Mouse (Mus musculus): Measurements from ENCODE around the gene Olfr13.
"Not testable (repeated sequence)": the region's sequence is repeated elsewhere in the genome, so short reads cannot be mapped to it uniquely, and the experiment has no call there.

Gene Olfr13

DNA sequence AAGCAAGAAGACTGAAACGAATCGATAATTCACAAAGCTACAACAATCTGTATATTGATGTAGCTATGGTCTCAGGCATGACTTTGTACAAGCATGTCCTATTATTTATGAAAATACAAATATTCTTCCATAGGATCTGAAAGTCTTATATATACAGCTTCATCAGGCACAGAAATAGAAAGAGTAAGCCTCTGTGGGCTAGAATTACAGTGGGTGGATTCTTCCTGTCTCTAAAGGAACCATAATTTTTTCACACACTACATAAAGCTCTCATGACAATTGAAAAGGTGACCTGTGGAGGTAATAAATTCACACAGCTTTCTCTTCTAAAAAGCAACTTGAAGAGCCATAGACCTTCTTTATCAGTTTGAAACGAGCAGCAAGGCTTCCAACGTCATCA lies at the start of gene Olfr13:
Olfr13 (plus strand) TSS at position 301 of the 400 bp plus-strand sequence.
- DNase-seq = no peak

DNA sequence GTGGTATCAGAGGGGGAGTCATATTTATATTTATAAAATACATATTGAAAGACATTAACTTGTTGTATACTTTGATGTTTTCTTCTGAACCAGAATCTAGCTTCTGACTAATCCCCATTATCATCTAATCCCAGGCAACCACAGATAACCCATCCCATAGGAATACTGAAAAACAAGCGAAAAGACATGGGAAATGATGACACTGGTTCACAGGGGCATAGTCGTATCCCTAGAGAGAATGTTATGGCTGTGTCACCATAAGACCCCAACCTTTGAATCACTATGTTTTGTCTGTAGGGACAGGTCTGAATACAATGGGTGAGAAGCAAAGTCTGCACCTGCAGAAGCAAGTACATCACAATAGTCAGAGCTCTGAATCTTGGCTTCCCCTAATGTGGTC lies 25.7 kb upstream of the Olfr13 start, which contains the start of gene Olfr237-ps1:
Olfr237-ps1 (plus strand) TSS at position 301 of the 400 bp plus-strand sequence.
- DNase-seq = not testable (repeated sequence)

DNA sequence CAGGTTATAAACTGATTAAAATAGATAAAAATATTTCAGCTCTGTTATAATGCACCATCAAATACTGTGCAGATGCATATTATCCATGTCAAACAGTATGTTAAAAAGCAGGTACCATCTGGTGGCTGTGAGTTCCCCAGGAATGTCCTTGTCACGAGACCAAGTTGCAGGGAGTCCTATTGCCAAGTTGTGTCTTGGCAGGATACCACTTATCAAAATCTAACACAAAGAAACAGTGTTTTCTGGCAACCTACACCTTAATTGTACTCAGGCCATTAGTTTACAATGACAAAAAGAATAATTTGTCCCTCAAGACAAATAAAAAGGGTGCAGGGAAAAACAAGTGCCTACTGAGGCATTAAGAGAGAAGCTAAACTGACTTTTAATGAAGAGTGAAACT lies 12.4 kb upstream of the Olfr13 start:
- DNase-seq = no peak

DNA sequence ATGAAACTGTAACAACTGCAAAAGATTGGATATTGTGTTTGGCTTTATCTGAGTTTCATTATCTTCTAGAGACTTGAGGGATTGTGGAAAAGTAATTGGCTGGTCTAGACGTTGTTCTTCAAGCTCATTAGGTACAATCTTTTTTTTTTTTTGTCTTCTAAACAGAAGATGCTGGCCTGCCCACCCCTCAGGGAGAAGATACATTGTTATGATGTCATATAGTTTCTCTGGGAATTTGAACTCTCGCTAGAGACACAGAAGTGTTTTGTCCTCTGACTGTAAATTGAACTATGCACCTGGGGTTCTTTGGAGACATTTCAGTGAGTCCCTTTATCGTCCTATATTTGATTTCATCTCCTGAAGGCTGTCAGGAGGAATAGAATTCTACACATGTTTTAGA lies 9.0 kb upstream of the Olfr13 start, which contains the start of gene Olfr437:
Olfr437 (plus strand) TSS at position 301 of the 400 bp plus-strand sequence.
- DNase-seq = no peak

DNA sequence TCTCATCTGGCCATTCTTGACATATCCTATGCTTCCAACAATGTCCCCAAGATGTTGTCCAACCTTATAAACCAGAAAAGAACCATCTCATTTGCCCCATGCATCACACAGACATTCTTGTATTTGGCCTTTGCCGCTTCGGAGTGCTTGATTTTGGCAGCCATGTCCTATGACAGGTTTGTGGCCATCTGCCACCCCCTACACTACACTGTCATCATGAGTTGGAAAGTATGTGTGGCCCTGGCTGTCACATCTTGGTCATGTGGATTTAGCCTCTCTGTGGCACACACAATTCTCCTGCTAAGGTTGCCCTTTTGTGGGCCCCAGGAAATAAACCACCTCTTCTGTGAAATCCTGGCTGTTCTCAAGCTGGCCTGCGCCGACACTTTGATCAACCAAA lies 4.7 kb upstream of the Olfr13 start:
- DNase-seq = no peak

DNA sequence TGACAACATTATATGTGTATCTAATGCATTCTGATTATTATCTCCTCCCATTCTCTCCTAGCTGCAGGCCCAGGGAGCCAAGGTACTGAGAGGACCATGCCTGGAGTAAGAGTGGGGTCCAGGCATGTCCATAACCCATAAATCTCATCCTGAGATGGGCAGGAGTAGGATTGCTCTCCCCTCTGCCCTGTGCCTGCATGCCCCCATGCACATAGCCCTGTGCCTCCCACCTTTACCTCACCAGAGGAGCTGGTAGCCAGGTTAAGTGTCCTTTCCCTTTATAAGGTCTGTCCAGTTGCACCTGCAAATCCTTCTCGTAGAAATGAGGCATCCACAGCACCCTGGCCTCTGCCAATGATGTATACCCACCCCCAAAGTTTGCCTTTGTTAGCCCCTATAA lies 6.2 kb downstream of the Olfr13 start:
- no peak for DNase-seq

DNA sequence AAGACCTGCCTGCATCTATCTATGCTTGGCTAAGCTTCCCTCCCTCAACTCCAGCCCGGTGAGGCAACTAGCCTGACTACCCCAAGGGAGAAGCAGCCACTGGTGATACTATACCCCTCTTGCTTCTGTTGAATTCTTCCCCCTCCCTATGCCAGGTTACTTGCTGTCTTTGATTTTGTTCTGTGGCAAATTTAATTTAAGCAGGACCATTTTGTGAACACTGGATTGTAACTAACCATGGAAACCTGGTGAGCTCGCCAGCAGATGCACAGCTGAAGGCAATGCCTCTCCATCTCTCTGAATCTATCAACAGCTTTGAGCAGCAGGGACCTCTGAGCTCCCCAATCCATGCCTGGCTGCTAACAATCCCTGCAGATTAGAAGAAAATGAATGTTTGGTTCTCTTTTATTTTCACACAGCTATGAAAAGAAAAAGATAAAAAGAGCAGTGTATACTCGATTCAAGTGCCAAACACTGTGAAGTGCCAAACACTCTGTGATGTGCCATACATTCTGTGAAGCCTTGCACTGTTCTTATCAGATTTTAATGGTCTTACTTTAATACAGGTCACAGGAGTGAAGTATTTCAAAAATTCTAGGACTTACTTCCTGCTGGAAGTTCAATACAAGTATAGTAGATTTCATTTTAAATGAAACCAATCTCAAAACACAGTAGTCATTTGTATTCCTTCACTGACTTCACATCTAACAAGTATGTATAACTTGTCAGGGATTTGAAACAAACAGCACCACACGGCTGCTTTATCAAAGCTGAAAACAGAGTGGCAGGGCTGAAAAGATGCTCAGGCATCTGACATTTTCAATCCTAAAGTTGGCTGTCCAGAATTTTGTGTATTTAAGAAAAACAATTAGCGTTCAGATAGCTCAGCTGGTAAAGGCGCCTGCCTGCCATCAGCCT lies 6.9 kb downstream of the Olfr13 start:
- DNase-seq = no peak

DNA sequence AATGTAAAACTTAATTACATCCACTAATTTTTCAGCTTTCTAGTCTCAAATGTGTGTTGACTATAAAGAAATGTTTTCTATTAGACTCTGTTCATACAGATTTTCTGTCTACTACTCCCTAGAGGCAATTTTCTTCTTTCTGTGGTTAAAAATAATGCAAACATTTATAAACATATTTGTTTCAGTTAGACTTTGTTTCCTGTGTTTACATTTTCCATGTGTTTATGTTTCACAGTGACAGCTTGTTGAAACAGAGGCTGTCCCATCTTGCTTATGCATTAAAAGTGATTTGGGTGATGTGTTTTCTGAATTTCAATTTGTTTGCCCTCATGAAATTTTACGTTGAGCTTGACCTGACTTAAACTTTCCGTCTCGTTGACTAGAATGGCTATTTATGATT lies 19.0 kb downstream of the Olfr13 start:
- no peak for DNase-seq

DNA sequence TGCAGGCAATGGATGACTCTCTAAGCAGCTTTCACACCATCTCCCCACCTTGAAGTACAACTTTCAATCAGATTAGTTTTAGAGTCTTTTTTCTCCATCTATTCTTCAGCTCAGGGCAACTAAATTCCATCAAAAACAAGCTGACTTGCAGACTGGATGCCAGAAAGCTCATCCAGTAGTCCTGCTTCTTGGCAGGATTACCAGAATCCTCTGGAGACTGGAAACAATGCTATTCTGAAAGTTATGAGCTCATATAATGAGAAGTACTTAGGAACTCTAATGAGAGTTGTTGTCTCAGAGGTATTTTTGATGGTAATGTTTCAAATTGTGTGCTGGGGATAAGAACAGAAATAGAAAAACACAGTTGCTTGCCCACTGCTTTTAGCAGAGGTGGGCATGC lies 24.8 kb downstream of the Olfr13 start, which contains the start of gene Olfr435:
Olfr435 (plus strand) TSS at position 366 of the 400 bp plus-strand sequence.
- DNase-seq = no peak

DNA sequence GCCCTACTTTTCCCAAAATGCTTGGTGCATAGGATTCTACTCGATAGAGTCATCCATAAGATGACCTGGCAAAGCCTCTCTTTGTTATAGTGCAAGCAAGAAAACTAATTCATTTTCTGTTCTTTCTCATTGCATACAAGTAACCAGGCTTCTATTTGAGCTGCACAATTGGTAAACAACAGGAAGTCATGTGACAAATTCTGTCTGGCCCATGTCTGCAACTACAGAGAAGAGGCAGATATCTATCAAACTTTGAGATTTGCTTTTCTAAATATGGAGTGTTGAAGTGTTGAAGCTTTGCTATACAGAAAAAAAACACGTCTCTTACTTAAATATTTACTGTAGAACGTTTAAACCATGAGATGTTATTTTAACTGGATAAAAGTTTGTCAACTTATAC lies 26.2 kb downstream of the Olfr13 start:
- no peak for DNase-seq

DNA sequence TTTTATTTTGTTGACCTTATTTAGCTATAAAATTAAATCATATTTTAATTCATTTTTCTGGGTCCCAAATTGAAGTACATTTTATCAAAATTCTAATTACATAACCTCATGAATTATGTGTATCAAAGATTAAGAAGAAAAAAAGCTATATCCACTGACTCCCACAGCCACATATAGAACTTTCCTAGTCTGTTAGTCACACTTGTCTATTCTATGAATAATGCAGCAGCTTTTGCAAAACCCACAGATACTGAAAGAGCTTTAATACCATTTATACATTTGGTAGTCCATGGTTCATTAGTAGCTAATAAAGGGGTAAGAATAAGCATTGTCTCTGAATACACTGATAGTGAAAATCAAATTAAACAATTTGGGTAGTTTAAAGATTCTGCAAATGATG lies 30.8 kb downstream of the Olfr13 start:
- DNase-seq = no peak

DNA sequence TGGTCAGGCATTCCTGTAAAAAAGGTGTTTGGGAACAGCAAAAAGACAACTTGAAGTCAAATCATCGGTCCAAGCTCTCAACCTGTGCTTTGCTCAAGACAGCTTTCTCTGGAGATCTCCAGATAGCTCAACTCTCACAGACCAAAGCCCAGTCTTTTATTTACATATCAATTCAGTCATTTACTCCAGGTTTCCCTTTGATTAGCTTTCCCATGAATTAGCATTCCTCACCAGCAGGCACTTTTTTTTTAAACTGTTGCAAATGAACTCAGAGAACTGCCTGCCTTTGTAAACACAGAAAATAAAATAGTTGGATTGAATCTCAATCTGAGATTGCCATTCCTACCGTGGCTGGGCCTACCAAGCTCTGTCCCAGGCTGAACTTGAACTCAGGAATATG lies 33.4 kb downstream of the Olfr13 start:
- no peak for DNase-seq

DNA sequence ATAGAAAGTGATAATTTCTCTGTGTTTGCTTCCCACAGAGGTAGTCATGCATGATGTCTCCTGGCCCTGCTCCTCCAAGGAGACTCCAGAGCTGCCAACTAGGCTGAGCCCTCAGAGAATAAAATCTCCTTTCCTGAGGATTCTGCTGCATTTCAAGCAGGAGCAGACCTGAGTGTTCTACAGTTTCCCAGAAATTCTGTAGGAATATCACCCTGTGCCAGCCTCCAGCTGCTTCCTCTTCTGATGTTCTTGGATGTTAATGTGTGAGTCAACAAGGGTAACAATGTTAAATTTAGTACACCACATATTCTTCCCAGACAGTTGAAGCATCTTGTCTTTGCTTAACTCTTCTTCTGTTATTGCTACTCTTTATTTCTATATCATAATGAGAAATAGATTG lies 40.9 kb downstream of the Olfr13 start, which contains the start of gene Olfr434:
Olfr434 (plus strand) TSS at position 149 of the 400 bp plus-strand sequence.
- not testable (repeated sequence) for DNase-seq
